Mouse (Mus musculus): ENCODE measurements around the gene Galp.

Galp gene

DNA sequence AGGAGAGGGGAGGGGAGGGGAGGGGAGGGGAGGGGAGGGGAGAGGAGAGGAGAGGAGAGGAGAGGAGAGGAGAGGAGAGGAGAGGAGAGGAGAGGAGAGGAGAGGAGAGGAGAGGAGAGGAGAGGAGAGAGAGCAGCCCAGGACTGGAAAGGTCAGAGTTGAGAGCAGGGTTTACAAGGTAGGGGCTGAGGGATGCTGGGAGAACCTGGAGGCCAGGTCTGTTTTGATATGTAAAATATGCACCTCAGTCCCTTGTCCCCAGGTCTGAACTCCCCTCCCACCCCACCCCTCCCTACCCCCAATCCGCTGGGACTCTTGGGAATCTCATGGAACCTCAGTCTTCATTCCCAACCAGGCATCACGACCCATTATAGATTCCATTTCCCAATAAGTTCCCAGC, 63.1 kb downstream of the Galp start:
- WGBS = 50% methylated on average over 2 of the region's 2 CpGs

DNA sequence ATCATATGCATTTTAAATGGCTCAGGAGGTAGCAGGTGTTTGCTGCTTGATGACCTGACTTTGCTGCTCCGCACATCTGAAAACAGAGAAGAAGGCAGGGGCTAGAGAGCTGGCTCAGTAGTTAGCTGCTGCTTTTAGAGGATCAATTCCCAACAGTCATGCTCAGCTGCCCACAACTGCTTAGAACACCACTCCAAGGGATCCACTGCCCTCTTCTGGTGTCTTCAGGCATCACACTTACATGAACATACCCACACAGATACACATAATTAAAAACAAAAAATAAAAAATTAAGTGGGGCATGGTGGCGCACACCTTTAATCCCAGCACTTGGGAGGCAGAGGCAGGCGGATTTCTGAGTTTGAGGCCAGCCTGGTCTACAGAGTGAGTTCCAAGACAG, 65.2 kb downstream of the Galp start:
- 85% methylated on average over 3 of the region's 3 CpGs for WGBS

DNA sequence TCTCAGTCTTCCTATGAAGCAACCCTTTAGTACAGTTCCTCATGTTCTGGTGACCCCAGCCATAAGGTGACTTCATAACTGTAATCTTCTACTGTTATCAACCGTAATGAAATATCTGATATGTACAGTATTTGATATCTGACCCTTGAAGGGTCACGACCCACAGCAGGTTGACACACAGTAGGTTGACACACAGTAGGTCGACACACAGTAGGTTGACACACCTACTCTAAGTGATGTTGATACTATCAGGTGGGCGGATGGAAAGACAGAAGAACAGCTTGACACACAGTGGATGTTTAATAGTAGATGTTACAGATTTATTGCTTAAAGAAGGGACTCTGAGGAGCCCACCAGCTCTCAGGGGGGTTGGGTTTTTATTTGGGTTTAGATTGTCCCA, 66.1 kb downstream of the Galp start:
- 86% methylated on average over 4 of the region's 4 CpGs for WGBS

DNA sequence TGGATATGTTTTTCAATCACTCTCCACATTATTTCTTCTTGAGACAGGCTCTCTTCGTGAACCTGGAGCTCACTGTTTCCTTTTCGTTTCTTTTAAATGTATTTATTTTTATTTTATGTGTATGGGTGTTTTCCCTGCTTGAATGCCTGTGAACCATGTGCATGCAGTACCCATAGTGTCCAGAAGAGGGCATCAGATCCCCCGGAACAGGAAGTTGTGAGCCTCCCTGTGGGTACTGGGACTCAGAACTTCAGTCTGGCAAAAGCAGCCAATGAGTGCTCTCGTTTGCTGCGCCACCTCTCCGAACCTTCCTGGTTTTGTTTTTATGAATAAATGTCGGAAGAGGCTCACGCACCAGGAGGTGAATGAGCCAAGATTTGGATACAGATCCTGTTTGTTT, 68.8 kb downstream of the Galp start:
- WGBS = 57% methylated on average over 8 of the region's 8 CpGs

Data from cerebral cortex, adult 2 months (tissue).